Mouse (Mus musculus) intestine, embryonic 14.5 days (tissue): ENCODE measurements around the gene N4bp1. TPM values are rescaled to one million over a fixed set of nuclear protein-coding genes. Genes with fewer than 3 reads are reported as not detected.

Experiments used
- ATAC-seq: fragments of 200-750 bp; cut with Nextera tagmentation; replicated peaks from 2 replicates; pipeline ENCODE4 v1.8.0; 2017; ENCODE audit warnings: low read depth, moderate number of reproducible peaks, moderate TSS enrichment, moderate library complexity; ENCODE audit not compliant: low FRiP score, low TSS enrichment
- DNase-seq: peaks from one replicate; pipeline ENCODE4 v3.0.0-alpha.2; 2018; ENCODE audit warnings: low spot score
- H3K27ac ChIP-seq: fragments of 300-500 bp; sonication (generic); 2 replicates; pipeline ENCODE4 v1.5.1; 2014; ENCODE audit warnings: low read depth, mild to moderate bottlenecking, control low read depth
- H3K27me3 ChIP-seq: fragments of 300-500 bp; sonication (generic); replicated peaks from 2 replicates; pipeline ENCODE4 v1.6.1; 2014; ENCODE audit warnings: low read length, control low read depth; ENCODE audit not compliant: control insufficient read depth, insufficient read depth
- H3K36me3 ChIP-seq: fragments of 300-500 bp; sonication (generic); 2 replicates; pipeline ENCODE4 v1.6.1; 2014; ENCODE audit warnings: low read length, control low read depth; ENCODE audit not compliant: control insufficient read depth, insufficient read depth
- H3K4me1 ChIP-seq: fragments of 300-500 bp; sonication (generic); replicated peaks from 2 replicates; pipeline ENCODE4 v1.6.1; 2014; ENCODE audit warnings: low read length, control low read depth, mixed read lengths; ENCODE audit not compliant: control insufficient read depth, insufficient read depth
- H3K4me2 ChIP-seq: fragments of 300-500 bp; sonication (generic); 2 replicates; pipeline ENCODE4 v1.6.1; 2014; ENCODE audit warnings: low read length
- H3K4me3 ChIP-seq: fragments of 300-500 bp; sonication (generic); 2 replicates; pipeline ENCODE4 v1.5.1; 2014; ENCODE audit warnings: low read depth, low read length, control low read depth, mixed read lengths
- H3K9ac ChIP-seq: fragments of 300-500 bp; sonication (generic); 2 replicates; pipeline ENCODE4 v1.6.1; 2014; ENCODE audit warnings: mild to moderate bottlenecking, low read length
- H3K9me3 ChIP-seq: fragments of 300-500 bp; sonication (generic); 2 replicates; pipeline ENCODE4 v1.6.1; 2016; ENCODE audit warnings: low read length, control low read depth; ENCODE audit not compliant: control insufficient read depth
- WGBS: fragments of 180-500 bp; shearing (Covaris S2); extraction: QIAGEN DNeasy Blood & Tissue Kit; methylation state at CpG from one replicate; pipeline ENCODE4 v1.1.7; 2014; 5-methylcytosine and 5-hydroxymethylcytosine counted together
- polyA plus RNA-seq: library from polyadenylated mRNA; unstranded; fragments of >200 nt; fragmentation: Nextera tagmentation; extraction: Ambion mirVana; gene quantifications from 2 replicates; pipeline ENCODE4 v1.2.1, GENCODE M21; 2014

N4bp1 gene
- polyA plus RNA-seq: 11.2 and 12.2 TPM in 2 replicates

GRCm38 (mm10) chr8:86884489-86885463, at the start of gene N4bp1:
TSS of gene N4bp1 (minus strand) at chr8:86885258.
- H3K4me2 ChIP-seq: peak within 1 kb of the TSS; percentile 91
- 0 out of 2 replicates have a peak, but pooled peaks cover 4% of the 10 kb centered on the region for H3K36me3 ChIP-seq
- DNase-seq (peak; percentile 92), ATAC-seq (peak; percentile 87)
- H3K9me3 ChIP-seq: no peaks in the 10 kb centered on the region
- no peaks in the 10 kb centered on the region for H3K27me3 ChIP-seq
- WGBS: under 1% methylated on average over 88 of the region's 119 CpGs
- peak within 1 kb of the TSS; percentile 88 for H3K27ac ChIP-seq
- H3K9ac ChIP-seq: peak within 1 kb of the TSS; percentile 81
- H3K4me3 ChIP-seq: peak within 1 kb of the TSS; percentile 90
- H3K4me1 ChIP-seq: peaks cover 21% of the 10 kb centered on the region

GRCm38 (mm10) chr8:86934841-86935240, 49.8 kb upstream of the N4bp1 start:
- WGBS: 48% methylated on average over 5 of the region's 5 CpGs
- Histone ChIP-seq H3K4me3 (no peak overlapping the region), H3K27me3 (no peaks in the 10 kb centered on the region), H3K9ac (no peak overlapping the region), H3K27ac (no peak overlapping the region), H3K4me2 (no peak overlapping the region), H3K4me1 (no peaks in the 10 kb centered on the region), H3K9me3 (no peaks in the 10 kb centered on the region), H3K36me3 (no peaks in the 10 kb centered on the region)
- no peak for ATAC-seq
- DNase-seq: no peak

- H3K27ac ChIP-seq: no peak overlapping the region
- ATAC-seq: no peak
- WGBS: 41% methylated on average over 13 of the region's 13 CpGs
- no peak for DNase-seq
- H3K4me1 ChIP-seq: no peaks in the 10 kb centered on the region
- no peaks in the 10 kb centered on the region for H3K9me3 ChIP-seq
- no peak overlapping the region for H3K4me2 ChIP-seq
- H3K36me3 ChIP-seq: no peaks in the 10 kb centered on the region
- H3K9ac ChIP-seq: no peak overlapping the region
- H3K4me3 ChIP-seq: no peak overlapping the region
- no peaks in the 10 kb centered on the region for H3K27me3 ChIP-seq
Measured at GRCm38 (mm10) chr8:86934393-86934792, 49.3 kb upstream of the N4bp1 start.

GRCm38 (mm10) chr8:86933898-86934297, 48.8 kb upstream of the N4bp1 start:
- H3K27me3 ChIP-seq: no peaks in the 10 kb centered on the region
- WGBS: 4% methylated on average over 9 of the region's 9 CpGs
- H3K9me3 ChIP-seq: no peaks in the 10 kb centered on the region
- DNase-seq (peak; percentile 74), ATAC-seq (no peak)
- H3K36me3 ChIP-seq: no peaks in the 10 kb centered on the region
- H3K4me3 ChIP-seq: no peak overlapping the region
- H3K4me1 ChIP-seq: no peaks in the 10 kb centered on the region
- no peak overlapping the region for H3K9ac ChIP-seq
- no peak overlapping the region for H3K4me2 ChIP-seq
- H3K27ac ChIP-seq: no peak overlapping the region

- Histone ChIP-seq H3K4me3 (no peak overlapping the region), H3K4me2 (no peak overlapping the region), H3K4me1 (peaks cover 6% of the 10 kb centered on the region; the same call in 1 of the 2 replicates), H3K27me3 (peaks cover 7% of the 10 kb centered on the region; the same call in 1 of the 2 replicates), H3K36me3 (no peaks in the 10 kb centered on the region), H3K27ac (no peak overlapping the region), H3K9me3 (no peaks in the 10 kb centered on the region), H3K9ac (no peak overlapping the region)
- ATAC-seq (no peak), DNase-seq (no peak)
- 60% methylated on average over 8 of the region's 8 CpGs for WGBS
Measured at GRCm38 (mm10) chr8:86926237-86926636, 41.2 kb upstream of the N4bp1 start.

GRCm38 (mm10) chr8:86923219-86923835, 38.3 kb upstream of the N4bp1 start:
- Histone ChIP-seq H3K27me3 (peaks cover 7% of the 10 kb centered on the region; the same call in 1 of the 2 replicates), H3K4me3 (no peak overlapping the region), H3K4me2 (no peak overlapping the region), H3K9ac (no peak overlapping the region), H3K4me1 (peaks cover 18% of the 10 kb centered on the region), H3K9me3 (no peaks in the 10 kb centered on the region), H3K27ac (no peak overlapping the region), H3K36me3 (no peaks in the 10 kb centered on the region)
- ATAC-seq: no peak
- 59% methylated on average over 5 of the region's 5 CpGs for WGBS
- no peak for DNase-seq

- H3K4me2 ChIP-seq: no peak overlapping the region
- H3K27me3 ChIP-seq: peaks cover 7% of the 10 kb centered on the region; the same call in 1 of the 2 replicates
- no peaks in the 10 kb centered on the region for H3K9me3 ChIP-seq
- ATAC-seq (no peak), DNase-seq (no peak)
- peaks cover 18% of the 10 kb centered on the region for H3K4me1 ChIP-seq
- WGBS: 80% methylated on average over 1 of the region's 1 CpGs
- H3K36me3 ChIP-seq: no peaks in the 10 kb centered on the region
- no peak overlapping the region for H3K9ac ChIP-seq
- H3K27ac ChIP-seq: no peak overlapping the region
- H3K4me3 ChIP-seq: no peak overlapping the region
Measured at GRCm38 (mm10) chr8:86922673-86923072, 37.6 kb upstream of the N4bp1 start.

- Histone ChIP-seq H3K4me2 (no peak overlapping the region), H3K27ac (no peak overlapping the region), H3K4me3 (no peak overlapping the region), H3K4me1 (peaks cover 18% of the 10 kb centered on the region), H3K9ac (no peak overlapping the region), H3K36me3 (no peaks in the 10 kb centered on the region), H3K27me3 (peaks cover 7% of the 10 kb centered on the region; the same call in 1 of the 2 replicates), H3K9me3 (no peaks in the 10 kb centered on the region)
- WGBS: 69% methylated on average over 5 of the region's 5 CpGs
- no peak for ATAC-seq
- DNase-seq: no peak
Measured at GRCm38 (mm10) chr8:86922141-86922540, 37.1 kb upstream of the N4bp1 start.
